Comparison of ENCODE assay signal across 18 mouse cellular contexts in the genomic region with DNA sequence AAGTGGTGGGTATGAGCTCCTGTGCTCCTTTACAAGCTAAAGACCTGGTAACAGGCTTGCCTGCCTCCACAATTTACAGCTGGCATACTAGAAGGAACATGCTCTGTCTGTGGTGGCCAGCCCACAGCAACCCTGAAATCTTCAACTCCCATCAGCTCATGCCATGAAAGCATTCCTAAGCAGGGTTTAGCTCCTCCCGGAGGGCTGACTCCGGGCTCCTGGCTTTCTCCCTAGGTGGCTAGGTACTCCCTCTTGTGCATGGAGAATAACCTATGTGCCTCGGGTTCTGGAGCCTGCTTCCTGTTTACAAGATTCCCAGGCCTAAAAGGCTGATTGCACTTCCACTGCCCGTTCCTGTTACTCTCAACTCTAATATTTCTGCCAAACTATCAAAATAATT. TPM values are rescaled to one million over a fixed set of nuclear protein-coding genes. Genes with fewer than 3 reads are reported as not detected.
DNase-seq lines count a peak whose midpoint lies in the region; ATAC-seq and TF ChIP-seq lines count a peak whose summit lies in the region.
"Had no signal": no experiment of that assay in that cellular context is flagged by ENCODE, and none has a peak within 500 bp of the region (broad histone marks: within the 10 kb centered on the region; RNA-seq: fewer than 3 reads in every experiment).

No protein-coding gene starts in this region.

- no peak overlapping the region for H3K4me2 ChIP-seq in stomach, embryonic 16.5 days (ENCODE audit: low read depth, low read length)
- no peak overlapping the region for H3K4me2 ChIP-seq in stomach, postnatal 0 days (replicated peaks; ENCODE audit: low read depth)
- no peak overlapping the region for H3K4me2 ChIP-seq in hindbrain, embryonic 16.5 days (ENCODE audit: low read length)
- H3K4me2 ChIP-seq: forebrain, embryonic 13.5 days; intestine, embryonic 15.5 days had no signal

- H3K4me3 ChIP-seq in liver, adult 2 months (ENCODE audit: insufficient read depth, low read depth, low read length), result no peak overlapping the region
- H3K4me3 ChIP-seq in stomach, embryonic 16.5 days (replicated peaks; ENCODE audit: low read length), result no peak overlapping the region
- H3K4me3 ChIP-seq in stomach, postnatal 0 days (ENCODE audit: low read depth, low read length), result no peak overlapping the region
- no peak overlapping the region for H3K4me3 ChIP-seq in hindbrain, embryonic 16.5 days (ENCODE audit: low read length)
- H3K4me3 ChIP-seq: forebrain, embryonic 13.5 days; intestine, embryonic 15.5 days; megakaryocyte, embryonic 14.5 days; myocyte had no signal

- H3K27ac ChIP-seq in liver, adult 2 months (replicated peaks; ENCODE audit: insufficient read depth, low read depth, low read length), result peak overlapping the region; percentile 75
- no peak overlapping the region for H3K27ac ChIP-seq in stomach, embryonic 16.5 days (ENCODE audit: low read length)
- no peak overlapping the region for H3K27ac ChIP-seq in stomach, postnatal 0 days (replicated peaks)
- no peak overlapping the region for H3K27ac ChIP-seq in hindbrain, embryonic 16.5 days (ENCODE audit: low read depth, low read length)
- H3K27ac ChIP-seq: forebrain, embryonic 13.5 days; intestine, embryonic 15.5 days had no signal

- H3K9ac ChIP-seq in liver, adult 2 months (ENCODE audit: low read depth, low read length), result no peak overlapping the region
- 0 out of 2 replicates have a peak overlapping the region, but pooled peaks have one; percentile 1 for H3K9ac ChIP-seq in stomach, embryonic 16.5 days (ENCODE audit: low read length)
- no peak overlapping the region for H3K9ac ChIP-seq in stomach, postnatal 0 days (ENCODE audit: low read length)
- H3K9ac ChIP-seq in hindbrain, embryonic 16.5 days (ENCODE audit: low read depth, low read length), result no peak overlapping the region
- H3K9ac ChIP-seq: forebrain, embryonic 13.5 days; intestine, embryonic 15.5 days had no signal

- H3K4me1 ChIP-seq in liver, adult 2 months (ENCODE audit: control insufficient read depth, insufficient read depth, low read length), result peaks cover 3% of the 10 kb centered on the region; the same call in 1 of the 2 replicates
- no peaks in the 10 kb centered on the region for H3K4me1 ChIP-seq in stomach, embryonic 16.5 days (ENCODE audit: control insufficient read depth, insufficient read depth, low read length)
- H3K4me1 ChIP-seq in stomach, postnatal 0 days (replicated peaks; ENCODE audit: control insufficient read depth, insufficient read depth), result no peaks in the 10 kb centered on the region
- no peaks in the 10 kb centered on the region for H3K4me1 ChIP-seq in hindbrain, embryonic 16.5 days (ENCODE audit: control insufficient read depth, insufficient read depth, low read depth, low read length)
- H3K4me1 ChIP-seq: forebrain, embryonic 13.5 days; intestine, embryonic 15.5 days had no signal

- H3K79me2 ChIP-seq in liver, adult 2 months (ENCODE audit: control insufficient read depth, insufficient read depth, low read length), result no peaks in the 10 kb centered on the region

- 68% methylated on average over 4 of the region's 4 CpGs for WGBS in liver, adult 2 months
- 49% methylated on average over 4 of the region's 4 CpGs for WGBS in stomach, embryonic 16.5 days
- 39% methylated on average over 4 of the region's 4 CpGs for WGBS in stomach, postnatal 0 days
- 86% methylated on average over 4 of the region's 4 CpGs for WGBS in hindbrain, embryonic 16.5 days

- TF ChIP-seq CTCF in liver, adult 2 months (IDR thresholded peaks at IDR 0.05; ENCODE audit: low read depth, low read length), result no peak
- TF ChIP-seq CTCF in stomach, postnatal 0 days (IDR thresholded peaks at IDR 0.05; ENCODE audit: low read depth), result no peak

- no peaks in the 10 kb centered on the region for H3K9me3 ChIP-seq in stomach, embryonic 16.5 days (replicated peaks; ENCODE audit: control insufficient read depth, low read length)
- no peaks in the 10 kb centered on the region for H3K9me3 ChIP-seq in stomach, postnatal 0 days (ENCODE audit: control insufficient read depth, low read length)
- no peaks in the 10 kb centered on the region for H3K9me3 ChIP-seq in hindbrain, embryonic 16.5 days (ENCODE audit: control insufficient read depth, low read length)
- H3K9me3 ChIP-seq: forebrain, embryonic 13.5 days; intestine, embryonic 15.5 days; megakaryocyte, embryonic 14.5 days had no signal

- H3K27me3 ChIP-seq in liver, adult 2 months (ENCODE audit: control insufficient read depth, insufficient read depth, low read length), result no peaks in the 10 kb centered on the region
- H3K27me3 ChIP-seq in stomach, embryonic 16.5 days (ENCODE audit: control insufficient read depth, insufficient read depth, low read length), result no peaks in the 10 kb centered on the region
- H3K27me3 ChIP-seq in stomach, postnatal 0 days (ENCODE audit: control insufficient read depth, insufficient read depth, low read length), result no peaks in the 10 kb centered on the region
- H3K27me3 ChIP-seq in hindbrain, embryonic 16.5 days (replicated peaks; ENCODE audit: control insufficient read depth, insufficient read depth, low read length), result no peaks in the 10 kb centered on the region
- H3K27me3 ChIP-seq: forebrain, embryonic 13.5 days; intestine, embryonic 15.5 days; megakaryocyte, embryonic 14.5 days had no signal

- no peak for ATAC-seq in stomach, embryonic 16.5 days (ENCODE audit: insufficient read depth, low FRiP score)
- no peak for ATAC-seq in stomach, postnatal 0 days (ENCODE audit: low FRiP score, low TSS enrichment)
- no peak for ATAC-seq in hindbrain, embryonic 16.5 days
- ATAC-seq: forebrain, embryonic 13.5 days; intestine, embryonic 15.5 days had no signal

- no peak for TF ChIP-seq EP300 in stomach, postnatal 0 days (optimal IDR thresholded peaks at IDR 0.05)

- no peak for TF ChIP-seq POLR2A in liver, adult 2 months (IDR thresholded peaks at IDR 0.05; ENCODE audit: extremely low read depth, insufficient read depth, low read length)

- H3K36me3 ChIP-seq in liver, adult 2 months (ENCODE audit: control insufficient read depth, insufficient read depth, low read length), result peaks cover 27% of the 10 kb centered on the region
- H3K36me3 ChIP-seq in stomach, embryonic 16.5 days (ENCODE audit: control insufficient read depth, insufficient read depth, low read length), result peaks cover 20% of the 10 kb centered on the region
- H3K36me3 ChIP-seq in stomach, postnatal 0 days (ENCODE audit: control insufficient read depth, insufficient read depth, low read length), result peaks cover 13% of the 10 kb centered on the region
- H3K36me3 ChIP-seq in hindbrain, embryonic 16.5 days (ENCODE audit: control insufficient read depth, insufficient read depth, low read length), result peaks cover 20% of the 10 kb centered on the region

- peak; percentile 90 for DNase-seq in heart, adult 11 months
- no peak for DNase-seq in heart, adult 8-10 months (ENCODE audit: low spot score)
- DNase-seq in liver, adult 2 months (ENCODE audit: extremely low read depth, low read depth, low spot score), result no peak
- DNase-seq in liver, result no peak
- DNase-seq in stomach, postnatal 0 days (ENCODE audit: low spot score), result no peak
- no peak for DNase-seq in right cerebral cortex, postnatal 25 days
- DNase-seq: adrenal gland, adult 8-10 months; cerebellum, adult 8-10 months; kidney, postnatal 36 days; left cerebral cortex, postnatal 4 days; lung, adult 18-20 months; thymus, postnatal 25 days had no signal

RNA-seq across cellular contexts. Expression of a gene that starts 9.1 kb away (rescaled TPM):
- 1 to 10 TPM in 2 of 4 experiments, under 1 TPM in 2; 0.87 to 1.1 (median 1.0) TPM for total RNA-seq in heart, adult 8-10 months (2022)
- total RNA-seq in liver, adult 2 months (2014; rRNA removed), result 0.09 and 0.34 TPM in 2 replicates
- 0.06 TPM in 1 of 2 replicates, not detected in the other for polyA plus RNA-seq in liver, adult 2 months (2012; rRNA removed)
- 0.27 and 0.51 TPM in 2 replicates for polyA plus RNA-seq in stomach, embryonic 16.5 days (2015; fragmentation: Nextera tagmentation; extraction: Ambion mirVana)
- 0.25 and 0.42 TPM in 2 replicates for polyA plus RNA-seq in stomach, postnatal 0 days (2015; fragmentation: Nextera tagmentation; extraction: Ambion mirVana)
- polyA plus RNA-seq in hindbrain, embryonic 16.5 days (2015; fragmentation: Nextera tagmentation; extraction: Ambion mirVana), result 0.45 and 0.92 TPM in 2 replicates

RNA-seq across cellular contexts. Expression of a gene that starts 9.4 kb away (rescaled TPM):
- total RNA-seq in heart, adult 8-10 months (2022), result 10 to 100 TPM; 24.0 to 30.9 (median 28.1) TPM
- 9.4 and 13.0 TPM in 2 replicates for total RNA-seq in liver, adult 2 months (2014; rRNA removed)
- polyA plus RNA-seq in liver, adult 2 months (2012; rRNA removed), result 19.4 and 21.6 TPM in 2 replicates
- 50.3 and 53.3 TPM in 2 replicates for polyA plus RNA-seq in stomach, embryonic 16.5 days (2015; fragmentation: Nextera tagmentation; extraction: Ambion mirVana)
- 44.9 and 45.0 TPM in 2 replicates for polyA plus RNA-seq in stomach, postnatal 0 days (2015; fragmentation: Nextera tagmentation; extraction: Ambion mirVana)
- polyA plus RNA-seq in hindbrain, embryonic 16.5 days (2015; fragmentation: Nextera tagmentation; extraction: Ambion mirVana), result 28.4 and 33.0 TPM in 2 replicates

RNA-seq across cellular contexts. Expression of a gene that starts 13.5 kb away (rescaled TPM):
- 10 to 100 TPM in 2 of 4 experiments, 1 to 10 TPM in 2; 8.8 to 12.0 (median 10.6) TPM for total RNA-seq in heart, adult 8-10 months (2022)
- total RNA-seq in liver, adult 2 months (2014; rRNA removed), result 20.7 TPM in 2 replicates
- polyA plus RNA-seq in liver, adult 2 months (2012; rRNA removed), result 5.6 and 6.3 TPM in 2 replicates
- 174 and 190 TPM in 2 replicates for polyA plus RNA-seq in stomach, embryonic 16.5 days (2015; fragmentation: Nextera tagmentation; extraction: Ambion mirVana)
- 84.0 and 87.3 TPM in 2 replicates for polyA plus RNA-seq in stomach, postnatal 0 days (2015; fragmentation: Nextera tagmentation; extraction: Ambion mirVana)
- 128 and 133 TPM in 2 replicates for polyA plus RNA-seq in hindbrain, embryonic 16.5 days (2015; fragmentation: Nextera tagmentation; extraction: Ambion mirVana)

RNA-seq across cellular contexts. Expression of a gene that starts 19.1 kb away (rescaled TPM):
- total RNA-seq in heart, adult 8-10 months (2022), result 1 to 10 TPM; 1.6 to 3.1 (median 2.1) TPM
- 0.92 and 2.3 TPM in 2 replicates for total RNA-seq in liver, adult 2 months (2014; rRNA removed)
- polyA plus RNA-seq in liver, adult 2 months (2012; rRNA removed), result 0.82 and 1.3 TPM in 2 replicates
- 137 and 145 TPM in 2 replicates for polyA plus RNA-seq in stomach, embryonic 16.5 days (2015; fragmentation: Nextera tagmentation; extraction: Ambion mirVana)
- 33.8 and 44.0 TPM in 2 replicates for polyA plus RNA-seq in stomach, postnatal 0 days (2015; fragmentation: Nextera tagmentation; extraction: Ambion mirVana)
- polyA plus RNA-seq in hindbrain, embryonic 16.5 days (2015; fragmentation: Nextera tagmentation; extraction: Ambion mirVana), result 42.2 and 46.0 TPM in 2 replicates

RNA-seq across cellular contexts. Expression of a gene that starts 19.4 kb away (rescaled TPM):
- 10 to 100 TPM; 20.4 to 22.2 (median 21.9) TPM for total RNA-seq in heart, adult 8-10 months (2022)
- total RNA-seq in liver, adult 2 months (2014; rRNA removed), result 12.0 and 13.8 TPM in 2 replicates
- 39.8 and 41.0 TPM in 2 replicates for polyA plus RNA-seq in liver, adult 2 months (2012; rRNA removed)
- polyA plus RNA-seq in stomach, embryonic 16.5 days (2015; fragmentation: Nextera tagmentation; extraction: Ambion mirVana), result 34.0 and 40.6 TPM in 2 replicates
- 16.7 and 17.4 TPM in 2 replicates for polyA plus RNA-seq in stomach, postnatal 0 days (2015; fragmentation: Nextera tagmentation; extraction: Ambion mirVana)
- 32.5 and 35.3 TPM in 2 replicates for polyA plus RNA-seq in hindbrain, embryonic 16.5 days (2015; fragmentation: Nextera tagmentation; extraction: Ambion mirVana)

Comparison
In these comparisons a context has a peak if more than half of its experiments do, and no peak if none do; other contexts are left out.
1. RNA of a gene that starts 13.5 kb away (polyA plus RNA-seq): 174 to 190 TPM in stomach, embryonic 16.5 days, 128 to 133 TPM in hindbrain, embryonic 16.5 days and 84.0 to 87.3 TPM in stomach, postnatal 0 days; 5.6 to 6.3 TPM in liver, adult 2 months; every median in the first group is over 10 times any median in the second.